Mouse (Mus musculus): ENCODE results near the gene Rrp12.

GRCm38 (mm10) chr19:41824950-41825349 is 71.0 kb downstream of the Rrp12 start:
- TF ChIP-seq POLR2A (IDR thresholded peaks at IDR 0.05; ENCODE audit: borderline replicate concordance, low read depth, low read length) (no peak), CTCF (IDR thresholded peaks at IDR 0.05; ENCODE audit: low read depth, low read length) (no peak)
